Mouse (Mus musculus) hematopoietic stem cell, adult 5-6 weeks (primary cell): ENCODE data around the gene Yy1. TPM values are rescaled to one million over a fixed set of nuclear protein-coding genes. Genes with fewer than 3 reads are reported as not detected.
A peak's percentile ranks its signal among the peaks of the same experiment; 100 is the strongest.
"Not testable (repeated sequence)": the region's sequence is repeated elsewhere in the genome, so short reads cannot be mapped to it uniquely, and the experiment has no call there.

Experiments used
- ATAC-seq, 2 experiments: fragments of 125-278 bp in 1 of 2; replicated peaks in 1 of 2; 2 replicates each; pipeline ENCODE4 v1.8.0; 2016 to 2017; ENCODE audit warnings: inconsistent platforms in 2 of 2, mild to moderate bottlenecking in 2 of 2, moderate number of reproducible peaks in 2 of 2, low read depth in 1 of 2, moderate TSS enrichment in 1 of 2; ENCODE audit not compliant: low FRiP score in 2 of 2, poor library complexity in 2 of 2, severe bottlenecking in 2 of 2, insufficient read depth in 1 of 2, low TSS enrichment in 1 of 2
- total RNA-seq: library from RNA; stranded (forward); fragments of 172-1452, 232-1000 nt; gene quantifications from 2 replicates; pipeline ENCODE4 v1.2.3, GENCODE M21; 2017

Yy1 gene
- total RNA-seq, 1 experiment from 2014 or later, result 76.6 TPM

DNA sequence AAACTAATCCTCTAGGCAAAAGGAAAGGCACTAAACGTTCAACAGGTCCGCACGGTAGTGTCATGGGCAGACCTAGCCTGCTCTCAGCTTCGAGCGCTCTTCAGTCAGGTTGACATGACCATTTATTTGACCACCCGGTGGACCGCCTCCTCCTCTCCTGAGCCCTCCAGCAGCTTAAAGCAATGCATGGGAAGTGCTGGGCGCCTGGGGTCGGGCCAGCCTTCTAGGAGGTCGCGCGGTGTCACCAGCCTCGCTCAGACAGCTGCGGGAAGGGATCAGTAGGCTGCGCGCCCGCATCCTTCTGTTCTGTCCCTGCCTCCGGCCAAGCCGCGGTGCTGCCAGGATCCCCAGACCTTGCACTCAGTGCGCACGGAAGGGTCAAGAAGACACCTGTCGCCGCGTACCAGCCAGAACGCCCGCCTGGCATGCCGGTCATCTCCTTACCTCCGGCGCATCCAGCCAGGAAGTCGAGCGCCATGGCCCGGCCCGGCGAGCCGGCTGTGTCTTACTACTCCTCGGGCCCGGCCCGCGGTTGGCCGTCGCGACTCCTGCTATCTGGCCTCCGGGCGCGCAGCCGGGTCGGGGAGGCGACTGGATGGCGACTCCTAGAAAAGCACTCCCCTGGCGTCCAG is 42.6 kb downstream of the Yy1 start:
- ATAC-seq, result peak in 1 of 2 experiments; percentile 6; a peak in 1 of 4 replicates

GRCm38 (mm10) chr12:108835840-108836409 is 43.2 kb downstream of the Yy1 start, which contains the start of the genes Slc25a29 and Slc25a47:
Gene Slc25a29 (minus strand): TSS chr12:108835883.
Gene Slc25a47 (plus strand): TSS chr12:108836046.
- peak; percentile 93 to 94 for ATAC-seq

DNA sequence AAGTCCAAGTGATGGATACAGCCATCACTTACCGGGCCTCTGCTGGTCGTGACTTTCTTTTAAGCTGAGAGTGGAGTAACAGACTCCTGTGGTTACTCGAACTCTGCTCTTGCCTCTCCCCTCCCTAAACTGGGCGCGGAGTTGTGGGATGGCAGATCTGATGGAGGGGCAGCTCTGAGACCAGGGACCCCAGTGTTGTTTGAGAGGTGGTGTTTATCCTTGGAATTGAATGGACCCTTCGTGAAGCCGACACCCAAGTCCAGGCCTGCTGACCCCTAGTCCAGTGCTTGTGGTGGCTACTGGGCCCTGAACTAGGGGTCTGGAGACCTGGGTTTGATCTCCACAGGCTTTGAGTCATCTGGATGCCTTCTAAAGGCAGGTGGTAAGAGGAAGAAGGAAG is 43.9 kb downstream of the Yy1 start:
- ATAC-seq, result no peak

DNA sequence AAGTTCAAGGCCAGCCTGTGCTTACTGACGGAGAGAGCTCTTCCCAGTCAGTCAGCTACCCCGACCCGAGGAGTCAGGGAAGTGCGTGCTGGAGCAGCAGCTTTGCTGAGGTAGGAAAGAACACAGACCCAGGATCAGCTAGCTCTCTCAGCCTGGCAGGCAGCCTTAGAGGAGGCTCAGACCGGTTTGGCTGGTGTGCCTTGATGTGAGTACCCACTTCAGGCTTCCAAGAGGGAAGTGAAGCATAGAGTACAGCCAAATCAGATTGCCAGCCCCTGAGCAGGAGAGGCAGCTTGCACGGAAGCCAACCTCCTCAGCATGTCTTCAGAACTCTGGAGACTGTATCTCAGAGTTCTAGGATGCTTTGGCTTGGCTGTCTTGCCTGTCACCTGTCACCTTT is 48.4 kb downstream of the Yy1 start:
- no peak for ATAC-seq

- no peak for ATAC-seq
These were observed 49.9 kb downstream of the Yy1 start for GRCm38 (mm10) chr12:108842663-108843062.

- not testable (repeated sequence) for ATAC-seq
These were observed 55.3 kb downstream of the Yy1 start for GRCm38 (mm10) chr12:108848033-108848432.

- no peak for ATAC-seq
These were observed 56.8 kb downstream of the Yy1 start for GRCm38 (mm10) chr12:108849488-108850022.

- no peak for ATAC-seq
These were observed 57.4 kb downstream of the Yy1 start for GRCm38 (mm10) chr12:108850129-108850528.

DNA sequence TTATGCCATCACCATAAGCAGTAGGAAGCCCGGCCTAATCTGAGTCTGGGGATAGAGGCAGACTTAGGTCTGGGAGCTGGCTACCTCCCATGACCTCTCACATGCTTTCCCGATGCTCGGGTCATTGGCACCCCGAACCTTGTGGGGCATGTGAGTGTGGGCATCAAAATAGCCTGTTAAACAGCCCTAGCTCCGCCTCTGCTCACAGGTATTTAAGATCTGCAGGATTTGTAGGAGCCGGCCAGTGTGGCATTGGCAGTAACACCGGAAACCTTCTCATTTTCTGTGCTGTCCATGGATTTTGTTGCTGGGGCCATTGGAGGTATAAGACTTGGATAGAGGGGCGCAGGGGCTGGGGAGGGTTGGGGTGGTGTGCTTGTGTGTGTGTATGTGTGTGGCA is 58.1 kb downstream of the Yy1 start:
- ATAC-seq, result no peak

- no peak for ATAC-seq
These were observed 60.0 kb downstream of the Yy1 start for GRCm38 (mm10) chr12:108852822-108853221.

GRCm38 (mm10) chr12:108855081-108855480 is 62.3 kb downstream of the Yy1 start:
- no peak for ATAC-seq

DNA sequence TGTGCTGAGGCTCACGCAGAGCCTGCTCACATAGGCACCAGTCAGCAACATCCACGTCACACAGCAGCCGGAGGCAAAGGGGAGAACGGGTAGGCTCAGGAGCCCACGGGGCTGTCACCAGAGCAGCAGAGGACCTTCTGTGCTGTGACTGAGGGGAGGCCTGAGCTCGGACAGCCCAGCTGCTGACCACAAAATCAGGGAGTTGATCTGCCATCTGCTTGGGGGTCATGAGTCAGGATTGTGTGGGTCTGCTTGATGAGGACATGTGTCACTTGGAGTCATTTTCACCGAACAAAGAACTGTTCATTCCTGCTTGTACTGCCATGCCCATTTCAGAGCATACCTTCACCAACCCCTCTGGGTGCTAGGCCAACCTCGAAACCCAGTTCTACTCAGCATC is 63.4 kb downstream of the Yy1 start:
- ATAC-seq, result no peak

GRCm38 (mm10) chr12:108857109-108857508 is 64.3 kb downstream of the Yy1 start:
- ATAC-seq, result no peak

- ATAC-seq, result no peak
These were observed 64.9 kb downstream of the Yy1 start for GRCm38 (mm10) chr12:108857589-108858184.

- no peak for ATAC-seq
These were observed 65.7 kb downstream of the Yy1 start for GRCm38 (mm10) chr12:108858486-108858885.

DNA sequence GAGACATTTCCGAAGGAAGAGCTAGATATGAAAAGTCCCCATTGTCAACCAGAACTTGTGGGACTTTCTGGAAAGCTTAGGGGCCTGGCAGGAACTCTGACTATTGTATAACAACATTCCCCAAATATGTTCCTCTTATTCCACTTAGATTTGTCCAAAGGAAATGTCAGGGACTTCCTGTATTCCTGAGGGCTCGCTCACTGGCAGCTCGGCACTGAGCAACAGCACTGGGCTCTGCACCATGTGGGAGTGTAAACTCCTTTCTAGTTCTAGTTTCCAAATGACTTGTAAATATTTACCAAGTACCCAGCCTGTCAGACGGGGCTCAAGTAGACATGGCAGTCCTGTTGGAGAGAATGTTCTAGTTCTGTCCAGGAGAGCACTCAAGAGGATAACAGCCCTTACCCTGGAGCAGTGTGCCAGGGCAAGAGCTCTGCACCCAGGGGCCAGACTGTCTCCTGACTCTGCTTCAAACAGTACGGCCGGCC is 72.3 kb downstream of the Yy1 start:
- ATAC-seq, result no peak

- no peak for ATAC-seq
These were observed 76.8 kb downstream of the Yy1 start for GRCm38 (mm10) chr12:108869575-108869974.
